Mouse (Mus musculus) midbrain, embryonic 14.5 days (tissue): Measurements from ENCODE around the gene Cbarp. TPM values are rescaled to one million over a fixed set of nuclear protein-coding genes. Genes with fewer than 3 reads are reported as not detected.
A peak's percentile ranks its signal among the peaks of the same experiment; 100 is the strongest.

Source experiments
- ATAC-seq: fragments of 200-750 bp; cut with Nextera tagmentation; 2 replicates; pipeline ENCODE4 v1.8.0; 2017; ENCODE audit warnings: moderate number of reproducible peaks, moderate library complexity; ENCODE audit not compliant: low FRiP score, low TSS enrichment
- DNase-seq: peaks from one replicate; pipeline ENCODE4 v3.0.0-alpha.2; 2015
- H3K27ac ChIP-seq: fragments of 300-500 bp; sonication (generic); replicated peaks from 2 replicates; pipeline ENCODE4 v1.5.1; 2014; ENCODE audit warnings: mild to moderate bottlenecking, low read depth, low read length, moderate library complexity
- H3K27me3 ChIP-seq: fragments of 300-500 bp; sonication (generic); 2 replicates; pipeline ENCODE4 v1.6.1; 2014; ENCODE audit warnings: low read length, control low read depth, mixed read lengths; ENCODE audit not compliant: control insufficient read depth, insufficient read depth
- H3K36me3 ChIP-seq: fragments of 300-500 bp; sonication (generic); 2 replicates; pipeline ENCODE4 v1.6.1; 2014; ENCODE audit warnings: low read length, control low read depth; ENCODE audit not compliant: control insufficient read depth, insufficient read depth
- H3K4me1 ChIP-seq: fragments of 300-500 bp; sonication (generic); 2 replicates; pipeline ENCODE4 v1.6.1; 2014; ENCODE audit warnings: mild to moderate bottlenecking, antibody characterized with exemption, low read length, control low read depth; ENCODE audit not compliant: control insufficient read depth, insufficient read depth
- H3K4me2 ChIP-seq: fragments of 300-500 bp; sonication (generic); 2 replicates; pipeline ENCODE4 v1.6.1; 2014; ENCODE audit warnings: mild to moderate bottlenecking, low read length, moderate library complexity
- H3K4me3 ChIP-seq: fragments of 300-500 bp; sonication (generic); replicated peaks from 2 replicates; pipeline ENCODE4 v1.5.1; 2014; ENCODE audit warnings: low read depth, low read length
- H3K9ac ChIP-seq: fragments of 300-500 bp; sonication (generic); replicated peaks from 2 replicates; pipeline ENCODE4 v1.6.1; 2014; ENCODE audit warnings: mild to moderate bottlenecking, low read length, moderate library complexity
- H3K9me3 ChIP-seq: fragments of 300-500 bp; sonication (generic); 2 replicates; pipeline ENCODE4 v1.6.1; 2016; ENCODE audit warnings: low read length, control low read depth, mixed read lengths; ENCODE audit not compliant: control insufficient read depth
- WGBS: fragments of 180-500 bp; shearing (Covaris S2); extraction: QIAGEN DNeasy Blood & Tissue Kit; methylation state at CpG from one replicate; pipeline ENCODE4 v1.1.7; 2014; 5-methylcytosine and 5-hydroxymethylcytosine counted together
- polyA plus RNA-seq: library from polyadenylated mRNA; unstranded; fragments of >200 nt; fragmentation: Nextera tagmentation; extraction: Ambion mirVana; gene quantifications from 2 replicates; pipeline ENCODE4 v1.2.1, GENCODE M21; 2014

Gene Cbarp
- polyA plus RNA-seq, 1 experiment from 2014 or later, result 78.9 TPM

GRCm38 (mm10) chr10:80172527-80173292, 32.1 kb upstream of the Cbarp start, which contains the start of gene 1600002K03Rik:
1600002K03Rik (plus strand) TSS chr10:80172944.
- peaks cover 32% of the 10 kb centered on the region for H3K36me3 ChIP-seq
- H3K9me3 ChIP-seq, result no peaks in the 10 kb centered on the region
- DNase-seq (peak; percentile 94), ATAC-seq (peak; percentile 74; the same call in 1 of the 2 replicates)
- H3K9ac ChIP-seq, result peak within 1 kb of the TSS; percentile 57
- H3K4me2 ChIP-seq, result peak within 1 kb of the TSS; percentile 67
- WGBS, result 11% methylated on average over 35 of the region's 35 CpGs
- peak within 1 kb of the TSS; percentile 82 for H3K27ac ChIP-seq
- no peaks in the 10 kb centered on the region for H3K27me3 ChIP-seq
- H3K4me1 ChIP-seq, result peaks cover 17% of the 10 kb centered on the region
- peak within 1 kb of the TSS; percentile 43 for H3K4me3 ChIP-seq

GRCm38 (mm10) chr10:80171760-80172526, 31.3 kb upstream of the Cbarp start:
- H3K4me3 ChIP-seq, result peak overlapping the region; percentile 43; the same call in 1 of the 2 replicates
- 79% methylated on average over 45 of the region's 45 CpGs for WGBS

GRCm38 (mm10) chr10:80171252-80171651, 30.6 kb upstream of the Cbarp start:
- WGBS, result 92% methylated on average over 15 of the region's 15 CpGs
- Histone ChIP-seq H3K9ac (no peak overlapping the region), H3K27ac (peak overlapping the region; percentile 49; the same call in 1 of the 2 replicates), H3K4me3 (0 out of 2 replicates have a peak overlapping the region, but pooled peaks have one; percentile 5), H3K36me3 (peaks cover 32% of the 10 kb centered on the region), H3K9me3 (no peaks in the 10 kb centered on the region), H3K4me1 (peaks cover 14% of the 10 kb centered on the region), H3K27me3 (no peaks in the 10 kb centered on the region), H3K4me2 (0 out of 2 replicates have a peak overlapping the region, but pooled peaks have one; percentile 10)
- ATAC-seq (no peak), DNase-seq (no peak)

More at GRCm38 (mm10) chr10:80171760-80172526, 31.3 kb upstream of the Cbarp start:
- H3K9ac ChIP-seq, result peak overlapping the region; percentile 57; the same call in 1 of the 2 replicates
- ATAC-seq (no peak), DNase-seq (no peak)
- peaks cover 14% of the 10 kb centered on the region for H3K4me1 ChIP-seq
- peaks cover 32% of the 10 kb centered on the region for H3K36me3 ChIP-seq
- H3K27ac ChIP-seq, result peak overlapping the region; percentile 82
- no peaks in the 10 kb centered on the region for H3K9me3 ChIP-seq
- H3K4me2 ChIP-seq, result peak overlapping the region; percentile 67
- no peaks in the 10 kb centered on the region for H3K27me3 ChIP-seq

DNA sequence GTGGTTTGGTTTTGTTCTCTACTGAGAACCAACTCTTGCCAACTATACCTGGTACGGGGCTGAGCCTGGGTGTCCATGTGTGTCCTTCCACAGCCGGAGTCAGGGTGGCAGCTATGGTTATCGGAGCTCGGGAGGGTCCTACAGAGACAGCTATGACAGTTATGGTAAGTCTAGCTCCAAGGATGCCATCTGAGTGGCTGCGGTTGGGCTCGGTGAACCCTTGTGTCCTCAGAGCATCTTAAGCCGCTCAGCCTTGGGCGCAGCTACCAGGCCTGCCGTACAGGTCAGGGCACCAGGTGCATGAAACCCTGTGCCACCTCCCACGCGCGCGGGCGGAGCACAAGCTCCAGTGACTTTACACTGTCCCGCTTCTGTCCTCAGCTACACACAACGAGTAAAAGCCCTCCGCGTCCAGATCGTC, 30.0 kb upstream of the Cbarp start:
- DNase-seq (no peak), ATAC-seq (no peak)
- peaks cover 20% of the 10 kb centered on the region for H3K4me1 ChIP-seq
- no peak overlapping the region for H3K4me2 ChIP-seq
- H3K9me3 ChIP-seq, result no peaks in the 10 kb centered on the region
- no peak overlapping the region for H3K27ac ChIP-seq
- peaks cover 32% of the 10 kb centered on the region for H3K36me3 ChIP-seq
- no peak overlapping the region for H3K4me3 ChIP-seq
- H3K27me3 ChIP-seq, result no peaks in the 10 kb centered on the region
- no peak overlapping the region for H3K9ac ChIP-seq
- 95% methylated on average over 19 of the region's 19 CpGs for WGBS

- H3K4me2 ChIP-seq, result no peak overlapping the region
- no peaks in the 10 kb centered on the region for H3K9me3 ChIP-seq
- H3K27me3 ChIP-seq, result no peaks in the 10 kb centered on the region
- WGBS, result 96% methylated on average over 16 of the region's 16 CpGs
- H3K9ac ChIP-seq, result no peak overlapping the region
- ATAC-seq, result no peak
- no peak overlapping the region for H3K4me3 ChIP-seq
- 0 out of 2 replicates have a peak overlapping the region, but pooled peaks have one; percentile 3 for H3K27ac ChIP-seq
- peaks cover 32% of the 10 kb centered on the region for H3K36me3 ChIP-seq
- no peak for DNase-seq
- peaks cover 24% of the 10 kb centered on the region for H3K4me1 ChIP-seq
These were observed 29.4 kb upstream of the Cbarp start for GRCm38 (mm10) chr10:80170052-80170451.

GRCm38 (mm10) chr10:80169651-80170050, 29.0 kb upstream of the Cbarp start:
- peaks cover 32% of the 10 kb centered on the region for H3K36me3 ChIP-seq
- ATAC-seq, result no peak
- no peak overlapping the region for H3K9ac ChIP-seq
- H3K27me3 ChIP-seq, result no peaks in the 10 kb centered on the region
- no peak overlapping the region for H3K4me2 ChIP-seq
- 0 out of 2 replicates have a peak overlapping the region, but pooled peaks have one; percentile 3 for H3K27ac ChIP-seq
- WGBS, result 94% methylated on average over 7 of the region's 7 CpGs
- H3K4me3 ChIP-seq, result no peak overlapping the region
- no peaks in the 10 kb centered on the region for H3K9me3 ChIP-seq
- DNase-seq, result no peak
- H3K4me1 ChIP-seq, result peaks cover 24% of the 10 kb centered on the region

DNA sequence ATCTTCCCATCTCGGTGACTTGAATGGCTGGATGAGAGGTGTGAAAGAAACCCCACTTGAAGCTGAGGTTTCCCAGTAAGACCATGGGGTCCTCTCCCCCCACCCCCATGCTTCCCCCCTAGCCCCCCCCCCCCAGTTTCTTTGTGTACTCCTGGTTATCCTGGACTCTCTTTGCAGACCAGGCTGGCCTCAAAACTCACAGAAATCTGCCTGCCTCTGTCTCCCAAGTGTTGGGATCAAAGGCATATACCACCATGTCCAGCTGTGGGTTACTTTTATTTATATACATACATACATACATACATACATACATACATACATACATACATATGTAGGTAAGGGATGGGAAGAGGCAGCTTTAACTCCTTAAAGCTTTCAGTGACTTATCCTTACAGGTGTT, 28.4 kb upstream of the Cbarp start:
- Histone ChIP-seq H3K27me3 (no peaks in the 10 kb centered on the region), H3K4me1 (peaks cover 29% of the 10 kb centered on the region), H3K36me3 (peaks cover 32% of the 10 kb centered on the region), H3K9ac (peak overlapping the region; percentile 99; the same call in 1 of the 2 replicates), H3K4me2 (peak overlapping the region; percentile 95), H3K9me3 (no peaks in the 10 kb centered on the region), H3K4me3 (peak overlapping the region; percentile 97), H3K27ac (no peak overlapping the region)
- WGBS, result 55% methylated on average over 1 of the region's 1 CpGs
- ATAC-seq (no peak), DNase-seq (no peak)

DNA sequence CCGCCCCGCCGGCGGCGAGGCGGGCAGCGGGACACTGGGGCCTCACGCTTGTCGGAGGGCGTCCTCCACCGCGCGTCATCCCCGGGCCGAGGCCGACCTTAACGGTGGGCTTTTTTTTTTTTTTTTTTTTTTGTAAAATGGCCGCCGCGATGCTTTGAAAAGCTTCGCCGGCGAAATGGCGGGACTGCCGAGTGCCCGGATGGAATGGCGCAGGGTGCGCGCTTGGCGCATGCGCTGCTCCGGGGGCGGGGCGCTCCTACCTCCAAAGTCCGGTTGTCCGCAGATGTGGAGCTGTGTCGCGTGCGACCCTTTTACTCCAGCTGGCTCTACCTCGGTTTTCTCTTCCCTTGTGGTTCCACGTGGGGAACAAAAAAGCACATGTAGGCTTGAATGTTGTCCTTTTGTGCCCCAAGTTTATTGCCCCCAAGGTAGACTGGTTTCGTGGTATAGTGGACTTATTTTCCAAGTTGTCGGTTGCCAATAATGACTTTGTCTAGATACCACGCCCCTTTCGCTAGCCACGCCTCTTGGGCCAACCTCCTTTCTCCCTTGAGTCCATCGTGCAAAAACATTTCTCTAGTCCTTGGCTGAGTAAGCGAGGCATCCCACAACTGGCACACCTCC, 27.5 kb upstream of the Cbarp start:
- under 1% methylated on average over 48 of the region's 48 CpGs for WGBS
- peaks cover 31% of the 10 kb centered on the region for H3K4me1 ChIP-seq
- peak overlapping the region; percentile 97 for H3K4me3 ChIP-seq
- H3K36me3 ChIP-seq, result peaks cover 32% of the 10 kb centered on the region
- no peaks in the 10 kb centered on the region for H3K27me3 ChIP-seq
- DNase-seq (peak; percentile 96), ATAC-seq (peak; percentile 38)
- H3K4me2 ChIP-seq, result peak overlapping the region; percentile 95
- H3K9ac ChIP-seq, result peak overlapping the region; percentile 99
- H3K27ac ChIP-seq, result peak overlapping the region; percentile 99
- H3K9me3 ChIP-seq, result no peaks in the 10 kb centered on the region
